Mouse (Mus musculus) liver, embryonic 11.5 days (tissue): ENCODE measurements around the gene Med26. TPM values are rescaled to one million over a fixed set of nuclear protein-coding genes. Genes with fewer than 3 reads are reported as not detected.

Source experiments
- ATAC-seq: fragments of 200-750 bp; cut with Nextera tagmentation; replicated peaks from 2 replicates; pipeline ENCODE4 v1.8.0; 2017; ENCODE audit warnings: moderate number of reproducible peaks, mild to moderate bottlenecking, moderate TSS enrichment, moderate library complexity; ENCODE audit not compliant: low FRiP score
- DNase-seq: peaks from one replicate; pipeline ENCODE4 v3.0.0-alpha.2; 2017; ENCODE audit warnings: low spot score
- H3K27ac ChIP-seq: fragments of 300-500 bp; sonication (generic); 2 replicates; pipeline ENCODE4 v1.5.1; 2014; ENCODE audit warnings: mild to moderate bottlenecking, low read depth, low read length, control low read depth
- H3K27me3 ChIP-seq: fragments of 300-500 bp; sonication (generic); replicated peaks from 2 replicates; pipeline ENCODE4 v1.6.1; 2014; ENCODE audit warnings: low read length, mixed read lengths; ENCODE audit not compliant: control insufficient read depth, insufficient read depth
- H3K36me3 ChIP-seq: fragments of 300-500 bp; sonication (generic); 2 replicates; pipeline ENCODE4 v1.6.1; 2014; ENCODE audit warnings: mild to moderate bottlenecking, low read length, moderate library complexity, mixed read lengths; ENCODE audit not compliant: control insufficient read depth, insufficient read depth
- H3K4me1 ChIP-seq: fragments of 300-500 bp; sonication (generic); replicated peaks from 2 replicates; pipeline ENCODE4 v1.6.1; 2014; ENCODE audit warnings: low read length, mixed read lengths; ENCODE audit not compliant: control insufficient read depth, insufficient read depth
- H3K4me2 ChIP-seq: fragments of 300-500 bp; sonication (generic); 2 replicates; pipeline ENCODE4 v1.6.1; 2014; ENCODE audit warnings: mild to moderate bottlenecking, control low read depth, moderate library complexity
- H3K4me3 ChIP-seq: fragments of 300-500 bp; sonication (generic); 2 replicates; pipeline ENCODE4 v1.5.1; 2014; ENCODE audit warnings: low read depth, low read length, control low read depth
- H3K9ac ChIP-seq: fragments of 300-500 bp; sonication (generic); 2 replicates; pipeline ENCODE4 v1.6.1; 2014; ENCODE audit warnings: low read depth, low read length, control low read depth
- H3K9me3 ChIP-seq: fragments of 300-500 bp; sonication (generic); 2 replicates; pipeline ENCODE4 v1.6.1; 2016; ENCODE audit warnings: low read length, inconsistent platforms, mixed read lengths; ENCODE audit not compliant: control insufficient read depth
- WGBS: fragments of 180-500 bp; shearing (Covaris S2); extraction: QIAGEN DNeasy Blood & Tissue Kit; methylation state at CpG from one replicate; pipeline ENCODE4 v1.1.7; 2014; 5-methylcytosine and 5-hydroxymethylcytosine counted together
- polyA plus RNA-seq: library from polyadenylated mRNA; unstranded; fragments of >200 nt; fragmentation: Nextera tagmentation; extraction: Ambion mirVana; gene quantifications from 2 replicates; pipeline ENCODE4 v1.2.1, GENCODE M21; 2014

Med26 gene
- polyA plus RNA-seq: 16.4 and 17.7 TPM in 2 replicates

GRCm38 (mm10) chr8:72547802-72548643 lies at the start of gene Med26:
Gene Med26, minus strand, starts transcription at chr8:72548270.
- Histone ChIP-seq H3K27ac (peak within 1 kb of the TSS; percentile 90), H3K9ac (peak within 1 kb of the TSS; percentile 93), H3K4me1 (peaks cover 21% of the 10 kb centered on the region), H3K27me3 (no peaks in the 10 kb centered on the region), H3K36me3 (peaks cover 10% of the 10 kb centered on the region), H3K4me3 (peak within 1 kb of the TSS; percentile 90), H3K4me2 (peak within 1 kb of the TSS; percentile 89), H3K9me3 (no peaks in the 10 kb centered on the region)
- WGBS: under 1% methylated on average over 91 of the region's 92 CpGs
- peak; percentile 97 for DNase-seq
- ATAC-seq: peak; percentile 96

- DNase-seq (no peak), ATAC-seq (no peak)
- Histone ChIP-seq H3K4me2 (no peak overlapping the region), H3K27me3 (no peaks in the 10 kb centered on the region), H3K27ac (no peak overlapping the region), H3K4me3 (no peak overlapping the region), H3K9me3 (no peaks in the 10 kb centered on the region), H3K36me3 (no peaks in the 10 kb centered on the region), H3K4me1 (no peaks in the 10 kb centered on the region), H3K9ac (no peak overlapping the region)
- WGBS: 47% methylated on average over 2 of the region's 2 CpGs
These were observed 42.1 kb upstream of the Med26 start for GRCm38 (mm10) chr8:72590198-72590597.

- no peaks in the 10 kb centered on the region for H3K4me1 ChIP-seq
- ATAC-seq (no peak), DNase-seq (no peak)
- no peak overlapping the region for H3K4me2 ChIP-seq
- no peaks in the 10 kb centered on the region for H3K36me3 ChIP-seq
- H3K4me3 ChIP-seq: no peak overlapping the region
- WGBS: 80% methylated on average over 7 of the region's 7 CpGs
- no peak overlapping the region for H3K27ac ChIP-seq
- H3K9ac ChIP-seq: no peak overlapping the region
- H3K27me3 ChIP-seq: no peaks in the 10 kb centered on the region
- no peaks in the 10 kb centered on the region for H3K9me3 ChIP-seq
These were observed 41.2 kb upstream of the Med26 start for GRCm38 (mm10) chr8:72589286-72589685.

- DNase-seq (no peak), ATAC-seq (no peak)
- Histone ChIP-seq H3K36me3 (no peaks in the 10 kb centered on the region), H3K4me1 (no peaks in the 10 kb centered on the region), H3K9me3 (no peaks in the 10 kb centered on the region), H3K27me3 (no peaks in the 10 kb centered on the region), H3K27ac (no peak overlapping the region), H3K4me2 (no peak overlapping the region), H3K9ac (no peak overlapping the region), H3K4me3 (no peak overlapping the region)
- 88% methylated on average over 10 of the region's 10 CpGs for WGBS
These were observed 40.8 kb upstream of the Med26 start for GRCm38 (mm10) chr8:72588865-72589264.

GRCm38 (mm10) chr8:72587806-72588205 lies 39.7 kb upstream of the Med26 start:
- no peak overlapping the region for H3K4me2 ChIP-seq
- H3K9me3 ChIP-seq: no peaks in the 10 kb centered on the region
- DNase-seq: no peak
- H3K27ac ChIP-seq: no peak overlapping the region
- H3K9ac ChIP-seq: no peak overlapping the region
- WGBS: 69% methylated on average over 6 of the region's 6 CpGs
- H3K4me1 ChIP-seq: no peaks in the 10 kb centered on the region
- no peaks in the 10 kb centered on the region for H3K27me3 ChIP-seq
- no peaks in the 10 kb centered on the region for H3K36me3 ChIP-seq
- ATAC-seq: no peak
- no peak overlapping the region for H3K4me3 ChIP-seq

- ATAC-seq: no peak
- Histone ChIP-seq H3K9me3 (no peaks in the 10 kb centered on the region), H3K36me3 (no peaks in the 10 kb centered on the region), H3K4me3 (no peak overlapping the region), H3K4me1 (no peaks in the 10 kb centered on the region), H3K27ac (no peak overlapping the region), H3K9ac (no peak overlapping the region), H3K27me3 (no peaks in the 10 kb centered on the region), H3K4me2 (no peak overlapping the region)
- WGBS: 67% methylated on average over 6 of the region's 6 CpGs
- DNase-seq: no peak
These were observed 36.3 kb upstream of the Med26 start for GRCm38 (mm10) chr8:72584390-72584789.

- peak overlapping the region; percentile 19; the same call in 1 of the 2 replicates for H3K27ac ChIP-seq
- no peak overlapping the region for H3K4me2 ChIP-seq
- H3K36me3 ChIP-seq: no peaks in the 10 kb centered on the region
- no peaks in the 10 kb centered on the region for H3K27me3 ChIP-seq
- no peaks in the 10 kb centered on the region for H3K4me1 ChIP-seq
- no peak overlapping the region for H3K4me3 ChIP-seq
- DNase-seq (no peak), ATAC-seq (no peak)
- 53% methylated on average over 7 of the region's 7 CpGs for WGBS
- no peak overlapping the region for H3K9ac ChIP-seq
- no peaks in the 10 kb centered on the region for H3K9me3 ChIP-seq
These were observed 35.1 kb upstream of the Med26 start for GRCm38 (mm10) chr8:72583056-72583771.

GRCm38 (mm10) chr8:72579374-72579773 lies 31.3 kb upstream of the Med26 start:
- DNase-seq (no peak), ATAC-seq (no peak)
- Histone ChIP-seq H3K4me2 (no peak overlapping the region), H3K4me1 (no peaks in the 10 kb centered on the region), H3K4me3 (no peak overlapping the region), H3K36me3 (no peaks in the 10 kb centered on the region), H3K27ac (no peak overlapping the region), H3K9me3 (no peaks in the 10 kb centered on the region), H3K9ac (no peak overlapping the region), H3K27me3 (no peaks in the 10 kb centered on the region)
- 68% methylated on average over 9 of the region's 9 CpGs for WGBS
